Mouse (Mus musculus): ENCODE results near the gene Hexdc.

The Hexdc gene

GRCm38 (mm10) chr11:121204161-121205006 lies at the start of gene Hexdc, which contains the start of gene Ogfod3:
Gene Hexdc, plus strand, starts transcription at chr11:121204433.
Gene Ogfod3, minus strand, starts transcription at chr11:121204711.
- DNase-seq: peak; percentile 96 to 98

GRCm38 (mm10) chr11:121156411-121156891 lies 47.8 kb upstream of the Hexdc start:
- DNase-seq: peak; percentile 76 to 82

DNA sequence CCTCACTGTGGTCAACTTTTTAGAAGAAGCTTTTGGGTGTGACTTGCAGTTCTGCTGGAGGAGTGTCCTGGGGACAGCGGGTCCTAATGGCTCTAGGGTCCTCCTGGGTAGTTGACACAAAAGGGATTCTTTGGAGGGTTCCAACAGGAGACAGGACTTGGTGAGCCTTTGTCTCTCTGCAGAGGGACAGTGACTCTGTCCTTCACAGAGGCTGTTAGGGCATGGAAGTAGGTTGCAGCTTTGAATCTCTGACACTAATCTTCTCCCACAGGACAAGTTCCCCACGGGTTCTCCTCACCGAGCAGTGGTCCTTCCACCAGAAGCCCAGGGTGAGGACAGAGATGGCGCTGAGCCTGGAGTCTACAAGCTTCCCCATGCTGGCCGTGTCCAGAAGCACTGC lies 44.3 kb upstream of the Hexdc start, which contains the start of gene Uts2r:
Uts2r (plus strand) TSS at position 301 of the 400 bp plus-strand sequence.
- DNase-seq: no peak

DNA sequence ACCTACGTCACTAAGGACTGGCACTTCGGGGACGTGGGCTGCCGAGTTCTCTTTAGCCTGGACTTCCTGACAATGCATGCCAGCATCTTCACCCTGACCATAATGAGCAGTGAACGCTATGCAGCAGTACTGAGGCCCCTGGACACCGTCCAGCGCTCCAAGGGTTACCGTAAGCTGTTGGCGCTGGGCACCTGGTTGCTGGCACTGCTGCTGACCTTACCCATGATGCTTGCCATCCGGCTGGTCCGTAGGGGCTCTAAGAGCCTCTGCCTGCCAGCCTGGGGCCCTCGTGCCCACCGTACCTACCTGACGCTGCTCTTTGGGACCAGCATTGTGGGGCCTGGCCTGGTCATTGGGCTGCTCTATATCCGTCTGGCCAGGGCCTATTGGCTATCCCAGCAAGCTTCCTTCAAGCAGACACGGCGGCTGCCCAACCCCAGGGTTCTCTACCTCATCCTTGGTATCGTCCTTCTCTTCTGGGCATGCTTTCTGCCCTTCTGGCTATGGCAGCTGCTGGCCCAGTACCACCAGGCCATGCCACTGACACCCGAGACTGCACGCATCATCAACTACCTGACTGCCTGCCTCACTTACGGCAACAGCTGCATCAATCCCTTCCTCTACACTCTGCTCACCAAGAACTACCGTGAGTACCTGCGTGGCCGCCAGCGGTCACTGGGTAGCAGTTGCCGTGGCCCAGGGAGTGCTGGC lies 43.4 kb upstream of the Hexdc start:
- DNase-seq: peak; percentile 38 to 59

- DNase-seq: no peak
Measured at GRCm38 (mm10) chr11:121163751-121164150, 40.5 kb upstream of the Hexdc start.

DNA sequence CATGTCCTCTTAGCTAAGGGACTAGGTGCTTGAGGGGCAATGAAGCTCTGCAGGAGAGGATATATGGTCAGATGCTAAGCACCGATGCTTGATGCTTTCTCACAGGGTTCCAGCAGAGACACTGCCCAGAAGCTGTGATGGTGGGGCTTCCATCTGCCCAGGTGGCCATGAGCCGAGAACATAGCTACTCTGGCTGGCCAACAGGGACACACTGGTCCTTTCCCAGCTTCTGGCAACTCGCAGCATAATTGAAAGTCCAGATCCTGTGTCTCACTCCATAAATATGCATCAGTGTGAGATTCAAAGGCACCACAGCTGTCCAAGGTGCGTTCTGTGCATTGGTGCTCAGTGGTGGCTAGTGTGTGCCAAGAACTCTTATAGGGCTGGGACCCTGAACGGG lies 31.0 kb upstream of the Hexdc start:
- DNase-seq: no peak

- no peak for DNase-seq
Measured at GRCm38 (mm10) chr11:121174234-121174633, 30.0 kb upstream of the Hexdc start.

DNA sequence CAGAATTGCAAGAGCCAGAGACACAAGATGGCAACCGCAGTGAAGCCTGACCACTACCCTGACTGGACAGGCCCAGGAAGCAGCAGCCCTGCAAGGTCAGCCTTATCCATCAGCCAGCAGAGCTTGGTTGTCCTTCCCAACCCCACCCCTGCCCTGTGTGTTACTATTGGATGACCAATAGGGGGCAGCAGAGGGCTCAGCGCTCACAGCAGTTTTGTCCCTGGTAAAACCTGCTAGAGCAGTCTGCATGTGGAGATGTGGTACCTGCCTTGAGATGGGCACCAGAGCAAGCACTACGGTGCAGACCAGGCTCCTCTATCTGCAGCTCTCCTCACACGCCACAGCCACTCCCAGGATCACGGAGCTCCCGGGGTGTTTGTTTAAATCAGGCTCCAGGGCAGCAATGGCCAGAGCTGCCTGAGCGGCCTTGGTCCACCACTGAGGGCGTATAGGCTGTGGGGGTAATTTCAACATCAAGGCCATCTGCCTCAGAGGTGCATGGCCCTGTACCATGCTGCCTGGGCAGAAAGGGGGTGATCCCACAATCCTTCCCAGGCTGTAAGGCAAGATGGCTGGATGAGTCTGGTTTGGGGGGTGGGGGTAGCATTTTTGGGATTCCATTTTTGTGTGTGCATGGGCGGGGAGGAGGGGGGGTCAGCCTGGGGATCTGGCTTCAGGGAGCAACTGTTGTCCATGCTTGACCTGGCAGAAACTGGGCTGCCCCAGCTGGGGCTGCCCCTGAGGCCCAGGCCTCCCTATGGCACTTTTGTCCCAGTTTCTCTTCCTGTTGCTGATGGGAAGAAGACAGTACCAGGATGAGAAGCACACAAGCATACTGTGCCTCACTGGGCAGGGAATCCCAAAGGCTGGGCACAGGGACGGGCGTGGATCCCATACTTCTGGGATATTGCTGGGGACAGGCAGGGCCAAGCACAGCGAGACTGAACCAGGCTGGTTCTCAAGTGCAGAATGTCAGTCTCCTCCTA lies 27.7 kb upstream of the Hexdc start:
- peak; percentile 68 to 78 for DNase-seq

DNA sequence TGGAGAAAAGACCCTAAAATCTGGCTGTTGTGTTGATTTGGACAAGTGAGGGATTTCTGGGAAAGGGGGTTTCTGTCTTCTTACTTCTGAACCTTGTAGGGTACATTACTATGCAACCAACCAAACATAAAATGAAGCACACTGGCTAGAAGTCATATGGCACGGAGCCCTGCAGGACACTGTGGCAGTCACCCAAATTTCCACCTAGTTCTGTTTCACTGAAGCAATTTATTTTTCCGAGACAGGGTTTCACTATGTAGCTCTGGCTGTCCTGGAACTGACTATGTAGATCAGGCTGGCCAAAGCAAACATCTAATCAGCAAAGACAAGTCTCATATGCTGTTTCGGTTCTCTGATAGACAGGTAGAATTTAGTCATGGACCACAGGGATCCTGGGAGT lies 14.6 kb upstream of the Hexdc start:
- DNase-seq: peak; percentile 61 to 77

DNA sequence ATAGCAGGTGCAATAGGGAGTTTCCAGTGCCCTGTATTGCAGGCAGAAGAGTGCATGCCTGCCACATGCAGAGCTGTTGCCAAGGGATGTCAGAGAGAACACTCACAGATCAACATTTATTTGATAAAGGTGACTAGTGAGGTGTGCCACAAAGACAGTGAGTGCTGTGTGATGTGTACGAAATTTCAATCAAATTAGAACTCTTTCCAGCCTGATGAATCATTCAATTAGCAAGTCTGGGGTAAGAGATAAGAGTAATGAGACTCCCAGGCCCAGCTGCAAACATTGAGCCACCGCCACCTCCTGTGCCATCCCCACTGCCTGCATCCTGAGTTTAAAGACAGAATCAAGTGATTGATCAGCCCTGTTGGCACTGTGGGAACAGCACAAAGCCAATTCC lies 11.5 kb upstream of the Hexdc start:
- no peak for DNase-seq

- no peak for DNase-seq
Measured at GRCm38 (mm10) chr11:121193415-121193814, 10.8 kb upstream of the Hexdc start.

- DNase-seq: no peak
Measured at GRCm38 (mm10) chr11:121198622-121199021, 5.6 kb upstream of the Hexdc start.

DNA sequence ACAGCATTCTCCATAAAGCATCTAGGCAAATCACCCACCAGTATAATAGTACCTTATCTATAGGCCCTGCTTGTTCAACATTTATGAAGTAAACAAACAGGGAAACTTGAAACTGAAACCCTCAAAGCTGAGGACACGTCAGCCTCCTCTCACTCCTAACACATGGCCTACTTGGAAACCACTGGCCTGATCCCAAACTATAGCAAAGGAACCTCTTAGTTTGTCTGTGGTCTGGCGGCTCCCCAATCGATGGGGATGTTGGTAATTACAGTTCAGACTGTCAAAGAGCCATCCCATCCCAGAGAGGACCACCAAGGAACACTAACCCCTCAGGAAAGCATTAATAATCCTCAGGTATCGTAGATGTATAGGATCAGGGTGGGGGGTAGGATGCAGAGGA lies 4.4 kb upstream of the Hexdc start:
- DNase-seq: no peak

DNA sequence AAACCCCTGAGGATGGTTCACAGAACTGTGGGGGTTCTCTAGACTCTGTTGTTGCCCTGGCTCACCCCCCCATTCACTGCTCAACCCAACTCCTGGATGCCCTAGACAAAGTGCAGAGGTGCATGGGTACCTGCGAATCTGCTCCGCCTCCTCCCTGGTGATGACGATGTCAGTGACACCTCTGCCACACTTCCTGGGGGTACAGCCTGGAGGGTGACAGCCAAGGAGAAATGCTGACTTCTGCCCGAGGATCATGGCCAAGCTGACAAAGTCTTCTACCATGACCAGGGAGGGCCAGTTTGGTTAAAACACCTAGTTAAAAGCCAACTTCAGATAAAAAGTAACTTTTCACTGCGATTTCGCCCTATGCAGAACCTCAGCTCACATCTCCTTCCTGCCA lies 3.5 kb upstream of the Hexdc start:
- DNase-seq: no peak

DNA sequence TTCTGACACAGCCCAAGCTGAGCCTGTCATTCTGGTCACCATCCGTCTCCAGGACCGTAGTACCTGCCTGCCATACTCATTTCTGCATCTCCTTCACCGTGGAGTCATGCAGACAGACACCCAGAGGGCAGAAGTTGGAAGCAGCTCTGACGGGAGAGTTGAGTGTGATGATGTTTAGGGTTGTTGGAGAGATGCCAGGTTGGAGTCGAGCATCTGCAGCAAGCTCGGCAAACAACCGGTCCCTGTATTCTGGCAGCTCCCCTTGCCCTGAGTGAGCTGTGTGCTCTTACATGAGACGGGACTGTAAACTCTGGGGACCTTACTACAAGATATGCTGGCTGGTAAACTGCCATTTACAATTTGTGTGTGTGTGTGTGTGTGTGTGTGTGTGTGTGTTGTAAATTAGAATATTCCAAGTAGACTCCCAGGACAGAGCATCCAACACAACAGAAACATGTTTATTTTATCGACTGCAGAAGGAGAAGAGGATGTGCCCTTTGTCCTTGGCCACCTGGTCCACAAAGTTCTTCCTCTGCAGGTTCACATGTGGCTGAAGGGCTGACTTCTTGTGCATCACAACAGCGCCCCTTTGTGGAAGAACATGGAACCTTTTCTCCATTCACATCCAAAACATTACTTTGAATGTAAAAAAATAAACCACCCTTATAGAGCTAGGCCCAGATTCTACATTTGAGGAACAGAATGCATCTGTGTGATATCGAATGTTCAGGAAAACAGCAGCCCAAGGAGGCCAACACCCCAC lies 2.6 kb upstream of the Hexdc start:
- peak in 1 of 2 experiments; percentile 56 for DNase-seq

DNA sequence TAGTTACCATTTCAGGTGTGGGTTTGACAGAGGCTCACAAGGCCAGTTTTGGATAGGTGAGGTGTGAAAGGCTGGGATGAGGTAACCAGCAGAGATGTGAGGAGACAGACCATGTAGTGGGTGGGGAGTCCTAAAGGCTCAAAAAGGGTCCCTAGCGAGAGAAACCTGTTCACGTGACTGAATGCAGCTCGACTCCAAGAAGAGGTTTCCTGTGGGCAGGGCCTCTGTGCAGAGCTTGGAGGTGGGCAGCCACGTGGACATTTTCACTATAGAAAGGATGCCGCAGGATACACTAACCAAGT lies 423 bp upstream of the Hexdc start:
- no peak for DNase-seq

DNA sequence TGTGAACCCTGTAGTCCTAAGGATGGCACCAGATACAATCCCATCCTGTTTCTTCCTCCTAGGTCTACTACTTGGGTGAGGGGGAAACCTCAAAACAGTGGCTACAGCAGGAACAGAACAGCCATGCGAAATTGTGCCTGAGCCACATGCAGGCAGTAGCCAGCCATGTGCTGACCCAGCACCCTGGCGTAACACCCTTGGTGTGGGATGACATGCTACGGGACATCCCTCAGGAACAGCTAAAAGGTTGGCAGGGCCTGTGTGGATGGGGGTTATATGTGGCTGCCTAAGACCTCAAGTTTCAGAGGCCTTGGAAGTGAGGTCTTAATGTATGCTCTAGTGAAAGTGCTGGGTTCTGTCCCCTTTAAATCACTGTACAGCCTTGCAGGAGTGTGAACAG lies 12.6 kb downstream of the Hexdc start:
- DNase-seq: no peak

GRCm38 (mm10) chr11:121219776-121220175 lies 15.5 kb downstream of the Hexdc start:
- no peak for DNase-seq

DNA sequence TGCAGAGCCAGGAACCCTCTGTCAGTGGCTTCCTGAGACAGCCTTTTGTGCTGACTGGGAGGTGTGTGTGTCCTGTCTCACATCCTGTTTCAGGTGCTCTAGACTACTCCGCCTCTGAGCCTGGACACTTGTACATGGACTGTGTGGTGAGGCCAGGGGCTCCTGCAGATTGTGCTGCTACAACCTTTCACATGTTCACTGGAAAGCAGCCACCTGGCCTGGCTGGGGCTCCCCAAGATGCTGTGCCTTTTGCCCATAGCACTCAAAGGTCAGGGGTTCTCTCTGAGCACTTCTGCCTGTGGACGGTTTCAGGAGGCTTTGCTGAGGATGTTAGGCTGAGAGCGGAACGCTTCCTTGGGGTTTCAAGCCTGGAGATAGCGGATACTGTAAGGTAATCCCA lies 16.5 kb downstream of the Hexdc start:
- DNase-seq: peak; percentile 41 to 43

GRCm38 (mm10) chr11:121221321-121222010 lies 17.2 kb downstream of the Hexdc start:
- DNase-seq: peak; percentile 75 to 83
